Mouse (Mus musculus): ENCODE results near the gene Ston2. TPM values are rescaled to one million over a fixed set of nuclear protein-coding genes. Genes with fewer than 3 reads are reported as not detected.
"Not testable (repeated sequence)": the region's sequence is repeated elsewhere in the genome, so short reads cannot be mapped to it uniquely, and the experiment has no call there.

Gene Ston2
- polyA plus RNA-seq, 1 experiment from 2014 or later, result 13.7 TPM

DNA sequence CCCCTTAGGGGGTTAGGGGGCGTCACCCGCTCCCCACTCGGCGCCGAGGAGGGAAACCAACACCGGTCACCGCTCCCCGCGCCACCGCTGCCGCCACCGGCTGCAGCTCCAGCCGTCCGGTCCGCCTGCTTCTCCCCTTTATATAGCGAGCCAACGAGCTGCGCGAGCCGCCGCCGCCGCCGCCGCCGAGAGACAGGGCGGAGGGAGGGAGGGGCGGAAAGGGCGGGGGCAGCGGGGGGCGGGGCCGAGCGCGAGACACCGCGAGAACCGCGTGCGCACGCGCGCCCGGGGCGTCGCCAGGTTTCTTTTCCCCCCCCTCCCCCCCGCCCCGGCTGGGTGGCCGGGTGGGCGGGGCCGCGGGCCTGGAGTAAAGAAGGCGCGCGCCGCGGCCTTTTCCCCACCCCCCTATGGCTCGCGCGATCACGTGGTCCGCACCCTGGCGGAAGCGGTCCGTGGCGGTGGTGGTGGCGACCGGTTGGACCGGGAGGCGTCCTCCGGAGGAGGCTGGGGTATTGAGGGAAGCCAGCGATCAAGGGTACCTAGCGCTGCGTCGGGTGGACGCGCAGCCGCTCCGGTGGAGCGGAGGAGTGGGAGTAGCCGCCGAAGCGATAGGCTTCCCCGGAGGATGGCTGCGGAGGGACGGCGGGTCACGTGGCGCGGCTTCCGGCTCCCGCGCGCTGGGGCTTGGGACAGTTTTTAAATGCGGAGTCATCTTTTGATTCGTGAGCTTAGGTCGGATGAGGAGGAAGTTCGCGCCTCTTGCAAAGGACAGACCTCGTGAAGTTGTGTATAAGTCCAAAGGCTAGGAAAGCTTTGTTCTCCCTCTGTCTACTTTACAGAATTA lies 198.1 kb downstream of the Ston2 start, which contains the start of gene Gtf2a1:
TSS of gene Gtf2a1 (minus strand) at position 641 of the 844 bp plus-strand sequence.
- Histone ChIP-seq H3K9me3 (ENCODE audit: control insufficient read depth, low read length) (no peaks in the 10 kb centered on the region), H3K27me3 (ENCODE audit: control insufficient read depth, insufficient read depth, low read length) (no peaks in the 10 kb centered on the region), H3K4me3 (ENCODE audit: low read depth, low read length) (peak within 1 kb of the TSS; percentile 97), H3K9ac (ENCODE audit: low read length) (peak within 1 kb of the TSS; percentile 100), H3K27ac (ENCODE audit: low read depth, low read length) (peak within 1 kb of the TSS; percentile 98), H3K4me1 (replicated peaks; ENCODE audit: control insufficient read depth, insufficient read depth, low read length) (peaks cover 4% of the 10 kb centered on the region; the same call in 1 of the 2 replicates), H3K4me2 (ENCODE audit: low read depth, low read length, severe bottlenecking) (peak within 1 kb of the TSS; percentile 54), H3K36me3 (ENCODE audit: control insufficient read depth, insufficient read depth, low read length) (peaks cover 3% of the 10 kb centered on the region; the same call in 1 of the 2 replicates)
- DNase-seq (ENCODE audit: low spot score), result peak; percentile 99
- WGBS, result under 1% methylated on average over 71 of the region's 99 CpGs
- ATAC-seq (replicated peaks; ENCODE audit: low FRiP score), result peak; percentile 87

DNA sequence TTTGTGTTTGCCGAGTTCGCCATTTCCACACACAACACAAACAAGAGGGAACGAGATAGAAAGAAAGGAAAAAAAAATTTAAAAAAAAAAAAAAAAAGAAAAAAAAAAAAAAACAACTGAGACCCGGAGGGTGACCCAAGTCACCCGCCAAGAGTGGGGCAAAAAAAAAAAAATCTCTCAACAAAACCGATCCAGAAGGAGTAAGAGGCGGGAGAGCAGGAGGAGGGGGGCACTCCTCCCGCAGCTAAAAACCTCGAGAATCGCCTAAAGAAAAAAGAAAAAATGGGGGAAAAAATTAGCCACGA lies 198.7 kb downstream of the Ston2 start:
- peak overlapping the region; percentile 98 for H3K27ac ChIP-seq (ENCODE audit: low read depth, low read length)
- peak overlapping the region; percentile 100 for H3K9ac ChIP-seq (ENCODE audit: low read length)
- H3K4me2 ChIP-seq (ENCODE audit: low read depth, low read length, severe bottlenecking), result peak overlapping the region; percentile 41; the same call in 1 of the 2 replicates
- no peak for ATAC-seq (replicated peaks; ENCODE audit: low FRiP score)
- H3K4me3 ChIP-seq (ENCODE audit: low read depth, low read length), result peak overlapping the region; percentile 97
- H3K4me1 ChIP-seq (replicated peaks; ENCODE audit: control insufficient read depth, insufficient read depth, low read length), result peaks cover 4% of the 10 kb centered on the region; the same call in 1 of the 2 replicates
- H3K36me3 ChIP-seq (ENCODE audit: control insufficient read depth, insufficient read depth, low read length), result peaks cover 3% of the 10 kb centered on the region; the same call in 1 of the 2 replicates
- H3K9me3 ChIP-seq (ENCODE audit: control insufficient read depth, low read length), result no peaks in the 10 kb centered on the region
- no peak for DNase-seq (ENCODE audit: low spot score)
- H3K27me3 ChIP-seq (ENCODE audit: control insufficient read depth, insufficient read depth, low read length), result no peaks in the 10 kb centered on the region
- 1% methylated on average over 11 of the region's 11 CpGs for WGBS

- peaks cover 3% of the 10 kb centered on the region; the same call in 1 of the 2 replicates for H3K36me3 ChIP-seq (ENCODE audit: control insufficient read depth, insufficient read depth, low read length)
- peaks cover 4% of the 10 kb centered on the region; the same call in 1 of the 2 replicates for H3K4me1 ChIP-seq (replicated peaks; ENCODE audit: control insufficient read depth, insufficient read depth, low read length)
- peak overlapping the region; percentile 98 for H3K27ac ChIP-seq (ENCODE audit: low read depth, low read length)
- WGBS, result under 1% methylated on average over 78 of the region's 83 CpGs
- H3K9ac ChIP-seq (ENCODE audit: low read length), result peak overlapping the region; percentile 100
- H3K4me3 ChIP-seq (ENCODE audit: low read depth, low read length), result peak overlapping the region; percentile 97
- no peaks in the 10 kb centered on the region for H3K27me3 ChIP-seq (ENCODE audit: control insufficient read depth, insufficient read depth, low read length)
- DNase-seq (ENCODE audit: low spot score) (peak; percentile 81), ATAC-seq (replicated peaks; ENCODE audit: low FRiP score) (0 out of 2 replicates have a peak, but pooled peaks have one; percentile 1)
- H3K4me2 ChIP-seq (ENCODE audit: low read depth, low read length, severe bottlenecking), result peak overlapping the region; percentile 60; the same call in 1 of the 2 replicates
- no peaks in the 10 kb centered on the region for H3K9me3 ChIP-seq (ENCODE audit: control insufficient read depth, low read length)
These were observed 199.3 kb downstream of the Ston2 start for GRCm38 (mm10) chr12:91588670-91589541.

DNA sequence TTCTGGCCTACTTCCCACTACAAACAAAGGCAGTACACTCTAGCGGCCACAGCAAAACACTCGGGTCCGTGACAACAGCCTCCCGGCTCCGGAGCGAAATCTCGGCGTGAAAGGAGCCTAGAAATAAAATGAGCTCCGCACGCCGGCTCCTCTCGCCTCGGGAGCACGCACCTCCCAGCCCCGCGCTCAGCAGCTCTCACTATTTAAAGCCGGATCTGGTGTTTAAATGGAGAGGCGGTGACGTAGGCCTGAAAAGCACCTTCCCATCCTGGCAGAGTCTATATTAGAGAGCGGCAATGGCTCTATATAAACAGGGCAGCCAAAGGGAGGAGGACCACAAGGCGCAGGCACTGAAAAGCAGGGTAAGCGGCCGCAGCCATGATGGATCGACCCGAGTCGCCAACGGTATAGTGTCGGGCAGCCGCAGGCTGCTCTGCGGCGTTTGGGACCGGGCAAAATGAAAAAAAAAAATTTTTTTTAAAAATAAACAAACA lies 200.0 kb downstream of the Ston2 start:
- no peaks in the 10 kb centered on the region for H3K27me3 ChIP-seq (ENCODE audit: control insufficient read depth, insufficient read depth, low read length)
- H3K36me3 ChIP-seq (ENCODE audit: control insufficient read depth, insufficient read depth, low read length), result peaks cover 3% of the 10 kb centered on the region; the same call in 1 of the 2 replicates
- peak overlapping the region; percentile 97 for H3K4me3 ChIP-seq (ENCODE audit: low read depth, low read length)
- WGBS, result under 1% methylated on average over 32 of the region's 32 CpGs
- peak overlapping the region; percentile 98 for H3K27ac ChIP-seq (ENCODE audit: low read depth, low read length)
- DNase-seq (ENCODE audit: low spot score) (peak; percentile 94), ATAC-seq (replicated peaks; ENCODE audit: low FRiP score) (peak; percentile 89)
- peak overlapping the region; percentile 60 for H3K4me2 ChIP-seq (ENCODE audit: low read depth, low read length, severe bottlenecking)
- H3K4me1 ChIP-seq (replicated peaks; ENCODE audit: control insufficient read depth, insufficient read depth, low read length), result peaks cover 4% of the 10 kb centered on the region; the same call in 1 of the 2 replicates
- H3K9me3 ChIP-seq (ENCODE audit: control insufficient read depth, low read length), result no peaks in the 10 kb centered on the region
- H3K9ac ChIP-seq (ENCODE audit: low read length), result peak overlapping the region; percentile 100

DNA sequence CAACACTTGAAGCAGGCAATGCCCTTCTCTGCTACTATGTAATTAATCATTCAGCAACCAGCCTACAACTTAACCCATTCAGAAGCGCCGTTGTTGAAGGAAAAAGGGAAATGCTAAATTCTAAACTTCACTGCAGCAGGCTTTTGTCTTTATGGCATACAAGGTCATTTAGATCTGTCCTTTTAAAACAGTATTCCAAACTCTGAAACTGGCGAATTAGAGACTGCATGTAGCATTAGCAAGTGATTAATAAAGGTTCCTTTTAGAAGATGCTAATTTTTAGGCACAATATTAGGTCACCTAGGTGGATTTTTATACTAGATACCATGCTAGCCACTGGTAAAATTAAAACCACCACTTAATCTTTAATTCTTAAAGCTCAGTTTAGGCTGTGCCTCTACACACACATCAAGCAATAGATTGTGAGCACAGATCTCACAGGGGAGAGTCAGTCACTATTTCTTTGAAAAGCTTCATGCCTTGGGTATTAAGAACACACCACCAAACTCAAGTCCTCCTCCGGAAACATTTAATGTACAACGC lies 200.6 kb downstream of the Ston2 start:
- Histone ChIP-seq H3K36me3 (ENCODE audit: control insufficient read depth, insufficient read depth, low read length) (peaks cover 3% of the 10 kb centered on the region; the same call in 1 of the 2 replicates), H3K9me3 (ENCODE audit: control insufficient read depth, low read length) (no peaks in the 10 kb centered on the region), H3K4me2 (ENCODE audit: low read depth, low read length, severe bottlenecking) (peak overlapping the region; percentile 60), H3K4me3 (ENCODE audit: low read depth, low read length) (peak overlapping the region; percentile 97), H3K27me3 (ENCODE audit: control insufficient read depth, insufficient read depth, low read length) (no peaks in the 10 kb centered on the region), H3K4me1 (replicated peaks; ENCODE audit: control insufficient read depth, insufficient read depth, low read length) (peaks cover 4% of the 10 kb centered on the region; the same call in 1 of the 2 replicates), H3K27ac (ENCODE audit: low read depth, low read length) (peak overlapping the region; percentile 98), H3K9ac (ENCODE audit: low read length) (peak overlapping the region; percentile 100)
- DNase-seq (ENCODE audit: low spot score) (no peak), ATAC-seq (replicated peaks; ENCODE audit: low FRiP score) (no peak)
- 17% methylated on average over 5 of the region's 5 CpGs for WGBS

DNA sequence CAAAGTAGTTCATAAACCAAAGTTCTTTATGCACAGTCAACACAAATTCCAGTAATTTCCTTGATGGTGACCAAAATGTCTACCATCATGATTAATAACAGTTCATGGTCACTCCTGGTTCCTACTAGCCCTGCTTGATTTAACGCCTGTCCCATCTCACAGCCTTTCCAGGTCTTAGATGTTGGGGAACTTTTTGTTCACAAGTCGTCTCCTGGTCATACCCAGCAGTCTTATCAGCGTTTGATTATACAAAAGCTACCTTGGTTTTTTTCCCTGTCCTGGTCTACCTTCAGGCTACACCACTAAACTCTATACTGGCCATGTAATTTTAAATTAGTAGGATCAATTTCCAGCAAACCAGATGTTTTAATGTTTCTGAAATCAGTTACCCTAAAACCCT lies 201.1 kb downstream of the Ston2 start:
- H3K4me3 ChIP-seq (ENCODE audit: low read depth, low read length), result peak overlapping the region; percentile 97
- H3K9ac ChIP-seq (ENCODE audit: low read length), result no peak overlapping the region; the same call in 1 of the 2 replicates
- ATAC-seq (replicated peaks; ENCODE audit: low FRiP score), result no peak
- H3K4me2 ChIP-seq (ENCODE audit: low read depth, low read length, severe bottlenecking), result peak overlapping the region; percentile 60
- H3K27ac ChIP-seq (ENCODE audit: low read depth, low read length), result no peak overlapping the region
- no peak for DNase-seq (ENCODE audit: low spot score)
- peaks cover 4% of the 10 kb centered on the region; the same call in 1 of the 2 replicates for H3K4me1 ChIP-seq (replicated peaks; ENCODE audit: control insufficient read depth, insufficient read depth, low read length)
- H3K9me3 ChIP-seq (ENCODE audit: control insufficient read depth, low read length), result no peaks in the 10 kb centered on the region
- H3K36me3 ChIP-seq (ENCODE audit: control insufficient read depth, insufficient read depth, low read length), result peaks cover 3% of the 10 kb centered on the region; the same call in 1 of the 2 replicates
- 63% methylated on average over 3 of the region's 3 CpGs for WGBS
- H3K27me3 ChIP-seq (ENCODE audit: control insufficient read depth, insufficient read depth, low read length), result no peaks in the 10 kb centered on the region

DNA sequence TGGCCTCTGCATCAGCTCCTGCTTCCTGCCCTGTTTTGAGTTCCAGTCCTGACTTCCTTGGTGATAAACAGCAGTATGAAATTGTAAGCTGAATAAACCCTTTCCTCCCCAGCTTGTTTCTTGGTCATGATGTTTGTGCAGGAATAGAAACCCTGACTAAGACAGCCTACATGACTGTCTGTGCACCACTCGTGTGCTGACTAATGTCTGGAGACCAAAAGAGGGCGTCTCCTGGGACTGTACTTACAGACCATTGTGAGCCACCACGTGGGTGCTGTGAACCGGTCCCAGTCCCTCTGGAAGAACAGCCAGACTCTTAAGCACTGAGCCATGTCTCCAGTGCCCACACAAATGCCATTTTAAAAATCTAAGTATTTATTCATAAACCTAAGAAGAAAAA lies 202.4 kb downstream of the Ston2 start:
- ATAC-seq (replicated peaks; ENCODE audit: low FRiP score); DNase-seq (ENCODE audit: low spot score); H3K4me3 ChIP-seq (ENCODE audit: low read depth, low read length); H3K4me1 ChIP-seq (replicated peaks; ENCODE audit: control insufficient read depth, insufficient read depth, low read length); H3K9ac ChIP-seq (ENCODE audit: low read length); H3K4me2 ChIP-seq (ENCODE audit: low read depth, low read length, severe bottlenecking); H3K27ac ChIP-seq (ENCODE audit: low read depth, low read length); H3K36me3 ChIP-seq (ENCODE audit: control insufficient read depth, insufficient read depth, low read length); H3K9me3 ChIP-seq (ENCODE audit: control insufficient read depth, low read length); H3K27me3 ChIP-seq (ENCODE audit: control insufficient read depth, insufficient read depth, low read length): not testable (repeated sequence)
- 92% methylated on average over 4 of the region's 4 CpGs for WGBS

DNA sequence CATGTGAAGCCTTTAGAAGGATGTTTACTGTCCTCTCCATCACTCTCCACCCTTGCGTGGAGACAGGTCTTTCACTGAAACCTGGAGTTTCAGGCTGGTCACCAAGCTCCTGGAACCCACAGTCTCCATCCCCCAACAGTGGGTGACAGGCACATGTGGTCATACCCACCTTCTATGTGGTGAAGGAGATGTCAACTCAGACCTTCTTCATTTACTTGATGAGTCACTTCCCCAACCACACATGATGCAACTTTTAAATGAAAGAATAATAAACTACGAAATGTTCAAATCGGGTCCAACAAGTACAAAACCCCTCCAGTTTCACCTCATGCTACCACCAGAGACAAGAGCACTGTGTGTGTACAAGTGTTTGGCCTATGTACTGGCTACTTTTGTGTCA lies 203.0 kb downstream of the Ston2 start:
- Histone ChIP-seq H3K27me3 (ENCODE audit: control insufficient read depth, insufficient read depth, low read length) (no peaks in the 10 kb centered on the region), H3K36me3 (ENCODE audit: control insufficient read depth, insufficient read depth, low read length) (peaks cover 5% of the 10 kb centered on the region), H3K9me3 (ENCODE audit: control insufficient read depth, low read length) (no peaks in the 10 kb centered on the region), H3K9ac (ENCODE audit: low read length) (no peak overlapping the region), H3K27ac (ENCODE audit: low read depth, low read length) (no peak overlapping the region), H3K4me2 (ENCODE audit: low read depth, low read length, severe bottlenecking) (no peak overlapping the region), H3K4me3 (ENCODE audit: low read depth, low read length) (no peak overlapping the region), H3K4me1 (replicated peaks; ENCODE audit: control insufficient read depth, insufficient read depth, low read length) (peaks cover 4% of the 10 kb centered on the region; the same call in 1 of the 2 replicates)
- 93% methylated on average over 3 of the region's 3 CpGs for WGBS
- no peak for DNase-seq (ENCODE audit: low spot score)
- ATAC-seq (replicated peaks; ENCODE audit: low FRiP score), result no peak
